Mouse (Mus musculus) heart, postnatal 4 days (tissue): ENCODE measurements around the gene Adgrl2. TPM values are rescaled to one million over a fixed set of nuclear protein-coding genes. Genes with fewer than 3 reads are reported as not detected.
A peak's percentile ranks its signal among the peaks of the same experiment; 100 is the strongest.

Experiments
- DNase-seq: peaks from one replicate; pipeline ENCODE4 v3.0.0; 2021
- total RNA-seq, 2 experiments: library from RNA; stranded (reverse); gene quantifications; 2 replicates each; pipeline ENCODE4 v1.2.3; 2021

The Adgrl2 gene
- total RNA-seq, 2 experiments from 2014 or later, result 126 to 134 TPM

DNA sequence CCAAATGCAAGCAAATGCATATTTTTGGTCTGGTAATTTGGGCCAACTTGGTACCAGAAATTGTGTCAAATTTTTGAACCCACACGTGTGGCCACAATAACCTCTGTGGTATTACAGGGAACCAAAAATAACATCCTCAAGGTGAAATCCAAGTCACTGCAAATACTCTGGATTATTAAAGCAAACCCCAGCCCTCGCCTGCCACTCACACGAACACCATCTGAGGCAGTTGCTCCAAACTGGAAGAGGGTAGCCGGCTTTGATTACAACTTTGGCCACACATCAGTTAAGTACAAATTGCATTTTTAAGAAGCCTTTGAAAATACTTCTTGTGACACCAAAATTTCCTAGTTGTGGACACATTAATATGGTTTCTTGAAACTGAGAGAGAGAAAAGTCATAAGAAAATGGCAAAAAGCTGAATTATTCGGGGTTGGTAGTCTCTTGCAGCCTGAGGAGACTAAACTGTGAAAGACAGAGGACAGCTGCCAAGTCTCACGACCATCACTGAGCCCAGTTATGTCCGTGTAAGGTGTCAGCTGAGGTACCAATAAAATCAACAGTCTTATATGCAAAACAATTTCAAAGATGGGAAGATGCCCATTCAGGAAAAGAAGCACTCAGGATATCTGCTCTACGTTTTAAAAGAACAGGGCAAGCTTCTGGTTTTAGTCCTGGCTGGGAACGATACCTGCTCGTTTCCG lies 18.3 kb downstream of the Adgrl2 start:
- DNase-seq, result no peak

DNA sequence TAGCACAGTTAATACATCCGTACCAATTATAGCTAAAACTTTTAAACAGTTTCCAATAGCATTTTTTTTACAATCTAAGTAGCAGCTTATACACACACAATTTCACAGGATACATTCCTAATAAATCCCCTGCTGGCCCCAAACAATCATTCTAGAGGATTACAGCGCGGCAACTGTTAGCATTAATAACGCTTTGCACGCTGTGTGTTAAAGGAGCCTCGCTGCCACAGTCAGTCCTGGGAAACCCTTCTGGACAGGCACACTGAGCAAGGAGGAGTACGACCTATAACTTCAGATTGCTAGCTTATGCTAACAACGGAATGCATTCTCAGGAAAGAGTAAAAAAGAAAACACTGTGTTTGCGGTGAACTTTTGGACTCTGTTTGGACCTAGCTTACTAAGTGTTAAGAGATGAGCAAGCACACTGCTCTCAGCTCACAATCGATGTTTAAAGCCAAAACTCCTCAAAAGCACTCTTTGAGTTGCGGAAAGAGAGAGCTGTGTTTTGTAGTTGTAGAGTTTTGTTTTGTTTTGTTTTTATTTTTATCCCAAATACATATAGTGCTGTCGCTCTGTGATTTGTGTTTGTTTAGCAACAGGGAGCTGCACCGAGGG lies 25.3 kb downstream of the Adgrl2 start:
- no peak for DNase-seq

DNA sequence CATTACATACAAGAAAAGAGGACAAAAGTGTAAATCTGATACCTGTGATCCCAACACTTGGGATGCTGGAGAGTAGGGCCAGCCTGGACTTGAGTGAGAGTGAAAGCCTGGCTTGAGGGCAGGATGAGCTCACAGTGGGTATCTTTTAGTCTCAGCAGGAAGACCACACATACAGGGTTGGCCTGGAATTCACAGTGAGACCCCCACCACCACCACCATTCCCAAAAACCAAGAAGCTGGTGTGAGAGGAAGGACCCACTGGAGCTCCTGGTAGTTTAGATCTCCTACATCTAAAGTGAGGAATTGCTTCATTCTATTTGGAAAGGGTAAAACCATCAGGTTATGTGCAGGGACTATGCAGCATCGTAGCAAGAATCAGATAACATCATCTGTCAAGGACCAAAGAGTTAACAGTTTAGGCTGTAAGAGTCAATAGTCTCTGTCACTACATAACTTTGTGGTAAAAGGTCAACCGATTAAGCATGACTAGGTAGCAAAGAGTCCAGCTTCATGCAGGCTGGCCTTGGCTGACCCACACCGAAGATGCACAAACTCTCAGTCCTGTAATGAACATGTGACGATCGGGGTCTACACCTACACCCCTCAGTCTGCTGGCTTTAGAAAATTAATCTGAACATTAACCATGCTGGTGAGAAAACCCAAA lies 26.8 kb downstream of the Adgrl2 start:
- no peak for DNase-seq

DNA sequence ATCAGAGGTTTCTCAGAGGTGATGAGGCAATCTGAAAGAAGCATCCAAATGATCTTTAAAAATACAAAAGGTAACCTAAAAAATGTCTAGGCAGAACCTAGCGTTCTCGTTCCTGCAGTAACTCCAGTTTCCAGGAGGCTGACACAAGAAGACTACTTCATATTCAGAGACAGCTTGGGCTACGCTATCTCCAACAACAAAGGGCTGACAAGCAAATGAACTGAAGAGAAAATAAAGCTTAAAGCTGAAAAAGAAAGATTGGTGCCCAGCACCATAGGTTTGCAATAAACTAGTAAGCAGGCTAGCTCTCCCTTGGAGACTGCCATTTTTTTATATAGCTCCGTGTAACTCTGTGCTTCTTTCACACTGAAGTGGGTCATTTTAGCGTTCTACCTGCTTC lies 28.7 kb downstream of the Adgrl2 start:
- no peak for DNase-seq

DNA sequence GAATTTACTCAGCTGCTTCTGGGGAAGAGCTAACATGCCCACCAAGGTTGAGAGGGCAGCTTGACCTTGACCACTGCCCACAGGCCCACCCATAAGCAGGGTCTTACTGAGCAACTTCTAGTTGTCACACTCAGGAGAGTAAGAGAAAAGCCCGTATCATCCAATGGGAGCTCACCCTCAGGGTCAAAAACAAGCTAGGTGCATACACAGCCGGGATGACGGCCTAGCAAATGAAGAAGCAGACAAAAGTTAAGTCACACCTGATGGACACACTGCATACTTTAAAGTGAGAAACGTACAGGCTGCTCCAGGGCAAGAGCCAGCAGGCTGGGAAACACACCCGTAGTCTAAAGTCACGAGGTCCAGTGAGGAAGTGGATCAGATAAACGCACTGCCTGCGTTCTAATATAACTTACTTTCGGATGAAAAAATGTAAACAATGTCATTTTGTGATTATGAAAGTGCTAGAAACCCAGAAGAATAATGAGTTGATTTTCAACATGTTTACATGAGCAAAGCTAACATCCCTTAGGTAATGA lies 29.5 kb downstream of the Adgrl2 start:
- no peak for DNase-seq

DNA sequence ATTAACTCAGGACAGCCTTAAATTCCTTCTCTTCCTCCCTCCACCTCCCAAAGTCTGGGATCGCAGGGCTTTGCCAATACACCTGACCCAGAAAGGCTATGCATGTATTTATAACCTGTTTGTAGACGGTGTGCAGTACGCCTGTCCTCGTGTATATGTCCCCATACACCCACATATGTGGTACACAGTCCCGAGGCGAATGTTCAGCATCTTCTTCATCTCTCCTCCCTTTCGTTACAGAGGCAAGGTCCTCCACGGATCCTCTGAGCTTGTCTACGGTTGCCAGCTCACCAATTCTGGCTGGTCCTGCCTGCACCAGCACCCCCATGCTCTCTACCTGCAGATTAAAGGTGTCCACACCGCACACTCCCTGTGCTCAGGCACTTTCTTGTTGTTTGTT lies 30.1 kb downstream of the Adgrl2 start:
- no peak for DNase-seq

DNA sequence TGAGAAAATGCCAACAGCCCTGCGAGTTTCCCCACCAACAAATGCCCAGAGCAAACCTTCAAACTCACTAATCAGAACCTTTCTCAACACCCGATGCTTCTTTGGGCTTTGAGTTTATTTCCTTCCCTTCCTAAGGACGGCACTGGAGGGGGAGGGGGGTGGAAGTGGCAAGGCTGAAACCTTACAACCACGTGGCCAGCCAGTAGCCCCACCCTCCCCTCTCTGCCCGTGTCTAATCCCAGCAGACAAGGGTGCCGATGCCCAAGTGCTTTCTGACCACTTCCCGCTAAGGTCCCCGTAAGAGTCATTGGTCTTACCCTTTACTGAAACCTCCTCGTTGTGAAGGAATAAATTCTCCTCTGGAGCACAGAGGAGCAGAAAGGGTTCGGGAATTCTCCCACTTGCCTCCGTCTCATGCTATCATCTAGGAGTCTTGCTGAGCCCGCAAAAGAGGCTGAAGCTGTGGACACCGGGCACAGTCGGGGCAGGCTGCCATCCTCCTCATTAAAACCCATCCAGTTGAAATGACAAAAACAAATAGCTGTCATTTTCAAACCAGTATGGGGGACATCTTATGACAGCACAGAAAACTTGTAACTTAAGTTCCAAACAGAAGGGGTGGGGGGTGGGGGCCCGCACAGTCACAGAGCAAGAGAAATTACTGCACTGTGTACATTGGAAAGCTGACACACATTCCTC lies 30.9 kb downstream of the Adgrl2 start:
- peak; percentile 50 for DNase-seq

DNA sequence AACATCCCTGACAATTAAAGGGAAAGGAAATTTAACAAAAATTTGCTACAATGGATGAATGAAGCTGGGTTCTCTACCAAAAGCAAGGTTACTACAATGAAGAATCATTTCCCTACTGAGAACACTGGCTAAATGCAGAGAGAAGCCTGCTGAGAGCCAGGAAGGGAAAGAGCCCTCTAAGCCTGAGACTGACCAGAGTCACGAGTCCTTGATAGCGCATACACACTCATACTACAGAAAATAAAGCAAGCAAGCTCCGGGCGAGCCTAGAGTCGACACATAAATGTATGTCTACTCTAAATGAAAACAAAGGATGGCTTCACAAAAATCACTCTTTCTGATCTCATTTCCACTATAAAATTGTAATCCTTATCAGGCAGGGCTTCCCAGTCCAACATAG lies 31.6 kb downstream of the Adgrl2 start:
- DNase-seq, result no peak

DNA sequence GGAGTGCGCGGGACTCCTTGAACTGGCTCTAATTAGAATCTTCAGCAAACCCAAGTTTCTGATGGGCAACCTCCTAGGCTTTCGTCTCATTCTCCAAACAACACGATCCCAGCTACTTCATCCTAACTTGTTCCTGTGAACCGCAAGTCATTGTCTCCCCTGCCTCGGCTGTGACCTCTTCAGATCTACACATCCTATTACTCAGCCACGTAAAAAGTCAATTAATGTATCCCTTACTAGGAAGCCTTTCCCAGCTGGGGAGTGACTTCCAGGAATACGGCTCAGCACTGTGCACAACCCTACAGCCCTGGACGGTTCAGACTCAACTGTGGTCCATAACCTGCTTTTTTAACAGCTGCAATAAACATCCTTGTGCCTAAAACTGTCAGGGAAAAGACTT lies 32.2 kb downstream of the Adgrl2 start:
- DNase-seq, result no peak

DNA sequence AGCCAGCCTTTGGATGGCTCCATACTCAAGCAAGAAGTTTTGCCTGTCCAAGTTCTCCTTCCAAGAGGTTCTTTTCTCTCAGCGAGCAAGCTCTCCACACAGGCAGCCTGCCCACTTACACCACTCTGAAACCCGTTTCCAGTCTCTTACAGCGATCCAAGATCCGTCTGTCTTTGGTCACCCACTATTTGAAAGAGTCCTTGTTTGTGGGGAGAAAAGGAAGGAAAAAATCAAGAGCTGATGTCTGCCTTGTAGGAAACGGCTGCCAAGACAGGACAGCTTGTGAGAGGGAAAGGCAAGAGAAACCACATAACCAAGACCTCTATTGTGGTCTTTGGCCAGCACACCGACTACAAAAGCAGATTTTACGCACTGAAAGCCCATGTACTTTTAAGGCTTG lies 33.5 kb downstream of the Adgrl2 start:
- DNase-seq, result no peak

DNA sequence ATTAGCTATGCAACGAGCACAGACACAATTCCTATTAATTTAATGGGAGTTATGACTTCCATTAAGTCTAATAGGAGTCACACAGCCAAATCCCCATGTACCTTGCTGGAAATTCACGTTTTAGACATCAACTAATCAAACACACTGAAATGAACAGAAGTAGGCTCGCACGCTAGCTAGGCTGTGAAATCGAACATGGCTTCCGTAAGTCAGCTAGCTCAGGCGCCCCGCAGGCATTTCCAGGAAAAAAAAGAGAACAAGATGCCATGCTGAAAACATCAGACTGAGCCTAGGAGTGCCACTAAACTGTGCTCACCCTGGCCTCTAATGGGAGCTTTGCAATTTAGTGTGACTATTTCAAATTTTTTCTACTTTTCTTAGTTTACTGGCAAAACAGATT lies 40.6 kb downstream of the Adgrl2 start:
- no peak for DNase-seq

DNA sequence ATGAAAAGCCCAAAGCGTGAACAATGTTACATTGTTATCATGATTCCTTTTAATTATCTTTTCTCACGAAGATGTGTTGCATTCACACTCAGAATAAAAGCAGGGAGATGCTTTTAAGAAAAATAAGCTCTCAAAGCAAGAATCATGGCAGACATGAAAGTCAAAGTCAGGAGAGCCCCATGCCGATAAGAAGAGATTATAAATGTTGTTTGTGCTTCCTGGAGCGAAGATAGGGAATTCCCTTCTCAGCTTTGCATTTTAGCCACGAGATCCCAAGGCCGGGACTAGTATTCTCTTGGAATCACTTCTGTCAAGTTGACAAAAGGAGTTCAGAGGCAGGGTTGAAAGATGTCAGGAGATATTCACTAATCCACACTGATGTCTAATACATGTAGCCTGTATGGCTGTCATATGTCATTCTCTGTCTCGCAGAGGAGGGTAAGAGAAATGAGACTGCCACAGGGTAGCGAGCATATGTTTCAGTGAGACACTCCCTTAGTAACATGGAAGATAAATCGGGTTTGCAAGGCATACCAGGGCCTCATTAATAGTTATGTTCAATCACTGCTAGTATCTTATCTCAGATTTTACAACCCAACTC lies 42.5 kb downstream of the Adgrl2 start:
- no peak for DNase-seq

DNA sequence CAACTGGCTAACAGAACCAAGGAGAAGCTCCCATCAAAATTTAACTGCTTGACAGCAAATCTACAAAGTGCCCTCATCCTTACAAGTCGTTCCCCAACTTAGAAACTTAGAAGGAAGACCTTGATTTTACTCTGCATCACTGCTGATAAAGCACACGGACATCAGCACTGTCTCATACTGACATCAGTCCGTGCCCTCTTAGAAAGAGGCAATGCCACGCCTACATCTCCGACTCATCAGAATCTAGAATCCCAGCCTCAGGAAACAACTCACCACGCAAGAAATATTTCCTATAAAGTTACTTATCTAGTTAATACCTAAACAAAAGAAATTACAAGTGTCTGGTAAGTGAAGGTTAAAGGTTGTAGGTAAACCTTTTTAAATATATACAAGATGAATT lies 43.1 kb downstream of the Adgrl2 start:
- DNase-seq, result no peak

DNA sequence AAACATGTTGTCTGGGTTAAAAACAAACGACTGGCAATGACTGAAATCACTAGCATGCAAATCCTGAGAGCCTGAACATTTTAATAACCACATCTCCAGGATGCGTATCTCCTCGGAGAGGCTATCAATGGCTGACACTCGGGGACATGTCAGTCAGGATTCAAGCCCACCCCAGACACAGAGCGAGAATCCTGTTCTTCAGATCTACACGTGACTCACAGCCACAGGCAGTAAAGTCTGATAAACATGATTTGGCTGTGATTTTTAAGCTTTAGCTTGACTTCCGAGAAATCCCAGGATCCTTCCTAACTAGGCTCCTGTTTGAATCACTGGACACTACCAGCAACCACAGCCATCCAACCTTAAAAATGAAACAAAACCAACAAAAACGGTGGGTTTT lies 44.8 kb downstream of the Adgrl2 start:
- DNase-seq, result no peak

DNA sequence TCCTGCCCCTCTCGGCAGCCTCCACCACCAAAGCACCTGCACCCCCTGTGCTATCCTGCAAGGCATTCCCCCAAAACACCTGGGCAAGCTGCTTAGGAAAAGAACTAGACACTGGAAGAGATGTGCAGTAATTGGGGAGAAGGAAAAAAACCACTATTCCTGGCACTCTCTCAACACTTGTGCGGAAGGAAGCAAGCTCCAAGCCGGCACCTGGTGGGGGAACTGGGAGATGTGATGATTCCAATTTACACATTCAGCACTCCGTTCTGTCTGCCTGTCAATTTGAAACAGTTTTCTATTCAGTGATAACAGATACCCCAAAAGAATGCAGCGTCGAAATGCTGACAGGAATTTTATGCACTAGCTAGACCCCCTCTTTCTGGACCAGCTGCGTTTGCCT lies 50.9 kb downstream of the Adgrl2 start:
- no peak for DNase-seq

DNA sequence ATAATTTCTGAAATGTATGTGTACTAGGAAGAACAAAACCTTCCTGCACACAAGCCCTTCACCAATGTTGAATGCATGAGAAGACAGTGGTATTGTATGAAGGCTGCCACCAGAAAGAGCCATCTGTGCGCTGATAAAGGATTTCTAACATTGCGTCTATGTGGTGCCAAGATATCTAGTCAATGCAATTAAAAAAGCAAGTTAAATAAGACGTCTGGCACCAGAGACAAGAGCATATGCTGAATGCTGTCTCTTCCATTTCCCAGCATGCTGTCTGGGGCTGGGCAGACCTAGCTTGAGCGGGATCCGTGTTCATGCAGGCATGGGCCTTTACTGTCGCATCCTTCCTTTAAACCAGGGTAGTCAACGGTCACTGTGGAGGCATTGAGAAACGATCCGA lies 55.3 kb downstream of the Adgrl2 start:
- DNase-seq, result no peak

DNA sequence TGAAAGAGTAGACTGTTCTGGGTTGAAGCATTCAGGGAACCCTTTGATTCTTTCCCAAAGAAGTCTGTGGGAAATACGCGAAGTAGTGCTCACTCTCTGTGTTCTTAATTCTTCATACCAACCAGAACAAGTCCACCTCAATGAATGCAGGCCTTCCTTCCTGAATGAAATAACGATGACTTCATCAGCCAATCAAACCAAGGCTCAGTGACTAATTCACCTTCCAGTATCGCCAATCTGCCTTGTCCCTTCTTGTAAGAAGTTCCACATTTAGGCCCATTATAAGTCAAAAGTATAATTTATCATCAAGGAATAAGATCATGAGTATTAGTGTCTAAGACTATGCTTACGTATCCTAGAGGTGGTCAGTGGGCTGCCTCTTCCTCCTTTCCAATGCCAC lies 56.1 kb downstream of the Adgrl2 start:
- DNase-seq, result no peak

DNA sequence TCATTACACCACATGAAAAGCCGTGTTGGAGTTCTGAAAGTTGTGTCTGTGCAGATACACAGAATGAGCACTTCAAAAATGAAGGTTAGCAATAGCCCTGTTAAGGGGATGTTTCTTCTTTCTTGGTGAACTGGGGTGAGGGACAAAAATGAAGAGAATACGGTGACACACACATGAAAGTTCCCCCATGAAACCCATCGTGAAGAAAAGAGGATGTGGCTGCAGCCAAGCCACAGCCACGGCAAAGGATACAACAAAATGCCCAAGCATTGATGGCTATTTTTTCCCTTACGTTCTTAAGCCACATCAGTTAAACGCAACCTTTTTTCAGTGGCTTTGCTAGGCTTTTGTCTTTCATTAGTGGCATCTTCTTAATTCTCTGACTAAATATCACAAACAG lies 57.2 kb downstream of the Adgrl2 start:
- DNase-seq, result no peak

DNA sequence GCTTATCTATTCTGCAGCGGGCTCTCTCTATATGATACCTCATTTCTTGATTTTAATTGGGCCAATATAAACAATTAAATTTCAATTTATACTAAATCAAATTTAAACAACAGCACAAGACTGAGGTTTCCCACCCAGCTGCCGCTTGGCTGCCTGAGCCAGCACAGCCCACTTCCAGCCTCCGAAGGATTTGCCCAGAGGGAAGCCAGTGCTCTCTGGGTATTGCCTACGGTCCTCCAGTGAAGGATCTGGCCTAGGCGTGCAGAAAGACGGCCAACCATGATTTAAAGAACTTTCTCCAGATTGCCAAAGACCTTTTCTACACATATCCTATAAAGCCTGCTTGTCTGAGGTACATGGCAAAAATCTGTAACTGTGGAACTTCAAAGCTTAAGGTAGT lies 59.4 kb downstream of the Adgrl2 start:
- no peak for DNase-seq

DNA sequence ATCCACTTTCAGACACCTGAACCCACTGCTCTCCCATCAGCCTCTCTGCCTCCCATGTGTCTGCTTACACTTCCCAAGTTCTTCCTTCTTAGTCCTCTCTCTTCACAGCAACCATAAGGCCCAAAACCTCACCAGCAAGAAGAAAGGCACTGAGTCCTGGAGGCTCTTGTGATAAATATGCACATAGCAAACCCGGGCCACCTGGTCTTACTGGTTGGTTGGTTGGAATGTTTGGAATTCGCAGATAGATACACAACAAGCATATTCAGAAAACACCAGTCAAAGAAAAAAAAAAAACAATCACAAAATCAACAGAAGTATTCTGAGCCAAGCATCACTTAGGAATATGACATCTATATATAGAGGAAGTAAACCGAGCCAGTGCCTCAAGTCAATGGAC lies 64.0 kb downstream of the Adgrl2 start:
- no peak for DNase-seq

DNA sequence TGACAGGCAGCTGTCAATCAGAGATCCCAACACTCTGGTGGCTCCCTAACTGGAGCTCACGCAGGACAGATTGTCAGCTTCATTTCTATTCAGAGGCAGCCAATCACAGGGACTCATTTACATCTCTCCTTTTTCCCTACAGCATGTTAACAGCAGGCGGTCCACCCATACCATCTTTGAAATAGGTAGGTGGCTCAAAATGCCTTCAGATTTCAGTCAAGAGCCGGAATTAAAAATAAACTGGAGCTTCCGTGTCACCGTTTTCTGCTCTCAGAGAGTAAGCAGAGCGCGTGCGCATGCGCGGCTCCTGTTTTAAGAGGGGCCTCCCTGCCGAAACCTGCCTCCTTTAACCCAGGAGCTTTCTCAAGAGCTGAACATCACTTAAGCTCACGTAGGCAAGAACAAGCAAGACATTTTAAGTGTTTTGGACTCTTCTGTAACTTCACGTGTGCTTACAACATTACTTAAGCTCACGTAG lies 67.7 kb downstream of the Adgrl2 start:
- DNase-seq, result peak; percentile 50

DNA sequence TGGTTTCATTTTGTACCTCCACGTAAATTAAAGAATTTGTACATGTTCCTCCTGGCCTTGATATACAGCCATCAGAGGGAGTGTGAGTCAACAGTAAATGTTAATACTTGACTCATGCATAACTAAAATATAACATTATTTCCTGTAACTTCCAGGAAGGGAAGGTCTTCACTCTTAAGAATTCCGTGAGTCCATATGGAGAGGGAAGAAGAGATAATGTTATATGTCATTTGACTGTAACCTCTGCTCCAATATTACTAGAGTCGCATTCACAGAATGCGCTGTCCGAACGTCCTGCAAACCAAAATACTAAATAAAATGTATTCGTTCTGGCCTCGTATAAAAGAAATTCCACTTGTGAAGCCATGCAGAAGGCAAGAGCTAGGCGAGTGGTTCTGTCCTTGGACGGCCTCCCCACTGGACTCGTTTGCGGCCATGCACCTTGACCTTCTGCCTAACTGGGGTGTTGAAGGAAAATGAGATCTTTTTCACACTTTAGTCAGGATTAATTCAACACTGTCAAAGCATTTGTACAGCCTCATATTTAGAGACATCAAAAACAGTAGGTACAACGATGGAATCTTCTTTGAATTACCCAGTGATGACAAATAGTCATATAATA lies 68.3 kb downstream of the Adgrl2 start:
- DNase-seq, result no peak
